Mouse (Mus musculus) heart, embryonic 16.5 days (tissue): Measurements from ENCODE around the gene Dnajb5. TPM values are rescaled to one million over a fixed set of nuclear protein-coding genes. Genes with fewer than 3 reads are reported as not detected.
A peak's percentile ranks its signal among the peaks of the same experiment; 100 is the strongest.

ENCODE experiments used
- ATAC-seq: fragments of 200-750 bp; cut with Nextera tagmentation; replicated peaks from 2 replicates; pipeline ENCODE4 v1.8.0; 2017; ENCODE audit warnings: moderate number of reproducible peaks; ENCODE audit not compliant: insufficient read depth, low FRiP score; ENCODE audit errors: extremely low read depth
- H3K27ac ChIP-seq: fragments of 300-500 bp; sonication (generic); 2 replicates; pipeline ENCODE4 v1.5.1; 2014; ENCODE audit warnings: mild to moderate bottlenecking, low read length, control low read depth, moderate library complexity
- H3K27me3 ChIP-seq: fragments of 300-500 bp; sonication (generic); 2 replicates; pipeline ENCODE4 v1.6.1; 2014; ENCODE audit warnings: low read length, mixed read lengths; ENCODE audit not compliant: control insufficient read depth, insufficient read depth
- H3K36me3 ChIP-seq: fragments of 300-500 bp; sonication (generic); 2 replicates; pipeline ENCODE4 v1.6.1; 2014; ENCODE audit not compliant: control insufficient read depth, insufficient read depth
- H3K4me1 ChIP-seq: fragments of 300-500 bp; sonication (generic); 2 replicates; pipeline ENCODE4 v1.6.1; 2014; ENCODE audit warnings: low read length, mixed read lengths; ENCODE audit not compliant: control insufficient read depth, insufficient read depth
- H3K4me2 ChIP-seq: fragments of 300-500 bp; sonication (generic); 2 replicates; pipeline ENCODE4 v1.6.1; 2014; ENCODE audit warnings: low read depth, mild to moderate bottlenecking, control low read depth, low read length
- H3K4me3 ChIP-seq: fragments of 300-500 bp; sonication (generic); 2 replicates; pipeline ENCODE4 v1.5.1; 2014; ENCODE audit warnings: mild to moderate bottlenecking, control low read depth, low read length
- H3K9ac ChIP-seq: fragments of 300-500 bp; sonication (generic); 2 replicates; pipeline ENCODE4 v1.6.1; 2014; ENCODE audit warnings: low read length, control low read depth
- H3K9me3 ChIP-seq: fragments of 300-500 bp; sonication (generic); replicated peaks from 2 replicates; pipeline ENCODE4 v1.6.1; 2016; ENCODE audit warnings: low read length; ENCODE audit not compliant: control insufficient read depth
- WGBS: fragments of 180-500 bp; shearing (Covaris S2); extraction: QIAGEN DNeasy Blood & Tissue Kit; methylation state at CpG from one replicate; pipeline ENCODE4 v1.1.7; 2014; 5-methylcytosine and 5-hydroxymethylcytosine counted together
- polyA plus RNA-seq: library from polyadenylated mRNA; unstranded; fragments of >200 nt; fragmentation: Nextera tagmentation; extraction: Ambion mirVana; gene quantifications from 2 replicates; pipeline ENCODE4 v1.2.1, GENCODE M21; 2015

The Dnajb5 gene
- polyA plus RNA-seq = 16.9 and 17.2 TPM in 2 replicates

DNA sequence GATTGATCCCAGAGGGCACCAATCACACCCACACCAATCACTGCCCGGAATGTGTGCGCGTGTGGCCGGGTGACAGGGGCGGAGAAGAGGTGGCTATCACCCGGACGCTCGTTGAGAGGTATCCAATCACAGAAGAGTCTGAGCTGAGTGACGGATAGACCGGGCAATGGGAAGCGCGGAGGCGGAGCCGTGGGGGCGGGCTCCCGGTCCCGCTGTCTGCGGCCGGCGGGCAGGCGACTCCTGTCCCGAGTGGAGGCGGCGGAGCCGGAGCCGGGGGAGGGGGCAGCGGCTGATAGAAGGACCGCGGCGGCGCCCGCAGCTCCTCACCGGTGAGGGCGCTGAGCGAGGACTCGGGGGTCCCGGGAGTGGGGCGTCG lies at the start of gene Dnajb5:
Gene Dnajb5 (plus strand): TSS at position 139 of the 376 bp plus-strand sequence.
- Histone ChIP-seq H3K4me2 (peak within 1 kb of the TSS; percentile 73), H3K4me1 (peaks cover 42% of the 10 kb centered on the region), H3K36me3 (no peaks in the 10 kb centered on the region), H3K9ac (peak within 1 kb of the TSS; percentile 99), H3K9me3 (no peaks in the 10 kb centered on the region), H3K27me3 (peaks cover 5% of the 10 kb centered on the region), H3K27ac (peak within 1 kb of the TSS; percentile 98), H3K4me3 (peak within 1 kb of the TSS; percentile 79)
- 1% methylated on average over 38 of the region's 39 CpGs for WGBS
- peak; percentile 89 for ATAC-seq

- Histone ChIP-seq H3K9me3 (no peaks in the 10 kb centered on the region), H3K27ac (no peak overlapping the region), H3K4me3 (no peak overlapping the region), H3K27me3 (no peaks in the 10 kb centered on the region), H3K9ac (no peak overlapping the region), H3K36me3 (no peaks in the 10 kb centered on the region), H3K4me2 (no peak overlapping the region), H3K4me1 (no peaks in the 10 kb centered on the region)
- 53% methylated on average over 5 of the region's 5 CpGs for whole genome bisulfite sequencing
- ATAC-seq = no peak
Measured at GRCm38 (mm10) chr4:42900878-42901277, 48.7 kb upstream of the Dnajb5 start.

DNA sequence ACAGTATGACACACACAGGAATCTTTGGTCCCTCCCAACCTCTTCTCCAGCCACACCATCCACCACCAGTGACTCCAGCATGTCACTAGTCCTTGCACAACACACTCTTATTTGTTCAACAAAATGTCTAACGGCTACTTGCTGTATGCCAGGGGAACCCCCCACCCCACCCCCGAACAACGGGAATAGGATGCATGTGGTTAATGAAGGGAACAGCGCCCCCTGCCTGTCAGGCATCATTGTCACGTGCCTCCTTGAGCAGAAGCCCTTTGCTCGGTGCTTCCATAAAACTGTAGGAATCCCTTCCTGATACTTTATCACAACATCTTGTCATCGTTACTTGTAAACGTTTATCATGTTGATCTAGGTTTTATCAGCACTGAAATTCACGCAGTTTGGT lies 47.4 kb upstream of the Dnajb5 start:
- ATAC-seq = no peak
- Histone ChIP-seq H3K9ac (no peak overlapping the region), H3K36me3 (no peaks in the 10 kb centered on the region), H3K27me3 (no peaks in the 10 kb centered on the region), H3K4me3 (no peak overlapping the region), H3K4me2 (no peak overlapping the region), H3K4me1 (no peaks in the 10 kb centered on the region), H3K27ac (no peak overlapping the region), H3K9me3 (no peaks in the 10 kb centered on the region)
- WGBS = 52% methylated on average over 9 of the region's 9 CpGs

DNA sequence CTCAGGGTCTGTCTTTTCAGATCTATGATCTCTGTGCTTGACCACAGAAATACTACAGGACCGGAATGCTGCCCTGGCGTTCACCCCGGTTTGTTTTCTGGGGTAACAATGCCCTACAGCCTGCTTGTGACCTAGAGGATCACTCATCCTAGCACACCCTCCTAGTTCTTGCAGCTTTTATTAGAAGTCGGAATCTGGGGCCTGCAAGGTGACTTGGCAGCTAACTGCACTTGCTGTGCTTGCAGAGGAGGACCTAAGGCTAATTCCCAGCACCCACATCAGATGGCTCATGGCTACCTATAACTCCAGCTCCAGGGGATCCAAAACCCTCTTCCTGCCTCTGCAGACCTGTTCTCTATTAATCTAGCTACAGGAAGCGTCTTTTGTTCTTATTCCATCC lies 46.9 kb upstream of the Dnajb5 start:
- WGBS = 69% methylated on average over 5 of the region's 5 CpGs
- H3K9ac ChIP-seq = no peak overlapping the region
- H3K27ac ChIP-seq = no peak overlapping the region
- no peak overlapping the region for H3K4me2 ChIP-seq
- no peaks in the 10 kb centered on the region for H3K36me3 ChIP-seq
- no peaks in the 10 kb centered on the region for H3K27me3 ChIP-seq
- H3K4me3 ChIP-seq = no peak overlapping the region
- no peak for ATAC-seq
- no peaks in the 10 kb centered on the region for H3K4me1 ChIP-seq
- H3K9me3 ChIP-seq = no peaks in the 10 kb centered on the region

GRCm38 (mm10) chr4:42903942-42904341 lies 45.7 kb upstream of the Dnajb5 start:
- no peak for ATAC-seq
- no peaks in the 10 kb centered on the region for H3K36me3 ChIP-seq
- no peak overlapping the region for H3K9ac ChIP-seq
- 67% methylated on average over 1 of the region's 1 CpGs for WGBS
- no peak overlapping the region for H3K4me2 ChIP-seq
- no peaks in the 10 kb centered on the region for H3K9me3 ChIP-seq
- H3K4me1 ChIP-seq = no peaks in the 10 kb centered on the region
- no peak overlapping the region for H3K4me3 ChIP-seq
- no peaks in the 10 kb centered on the region for H3K27me3 ChIP-seq
- H3K27ac ChIP-seq = no peak overlapping the region

GRCm38 (mm10) chr4:42904523-42904922 lies 45.1 kb upstream of the Dnajb5 start:
- no peaks in the 10 kb centered on the region for H3K36me3 ChIP-seq
- H3K4me1 ChIP-seq = no peaks in the 10 kb centered on the region
- no peaks in the 10 kb centered on the region for H3K27me3 ChIP-seq
- H3K27ac ChIP-seq = no peak overlapping the region
- ATAC-seq = no peak
- no peak overlapping the region for H3K4me2 ChIP-seq
- H3K9me3 ChIP-seq = no peaks in the 10 kb centered on the region
- H3K9ac ChIP-seq = no peak overlapping the region
- no peak overlapping the region for H3K4me3 ChIP-seq
- 81% methylated on average over 3 of the region's 3 CpGs for WGBS

- 77% methylated on average over 6 of the region's 6 CpGs for WGBS
- no peak overlapping the region for H3K4me3 ChIP-seq
- no peaks in the 10 kb centered on the region for H3K9me3 ChIP-seq
- H3K27ac ChIP-seq = no peak overlapping the region
- no peak overlapping the region for H3K4me2 ChIP-seq
- H3K36me3 ChIP-seq = no peaks in the 10 kb centered on the region
- ATAC-seq = no peak
- no peak overlapping the region for H3K9ac ChIP-seq
- H3K27me3 ChIP-seq = no peaks in the 10 kb centered on the region
- H3K4me1 ChIP-seq = no peaks in the 10 kb centered on the region
Measured at GRCm38 (mm10) chr4:42904966-42905365, 44.6 kb upstream of the Dnajb5 start.

DNA sequence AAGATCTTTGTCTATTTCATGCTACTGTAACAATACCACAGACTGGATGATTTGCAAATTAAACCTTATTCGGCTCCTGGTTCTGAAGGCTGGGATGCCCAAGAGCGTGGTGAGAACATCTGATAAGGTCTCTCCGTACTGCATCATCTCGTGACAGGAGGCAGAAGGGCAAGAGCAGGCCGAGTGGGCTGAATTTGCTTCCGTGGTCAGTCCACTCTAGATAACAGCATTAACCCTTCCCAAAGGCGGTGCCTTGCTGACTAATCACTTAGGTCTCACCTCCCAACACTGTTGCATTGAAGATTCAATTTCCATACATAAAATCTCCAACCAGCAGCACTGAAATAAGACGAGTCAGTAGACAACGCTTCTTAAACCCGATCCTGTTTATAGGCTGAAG lies 36.2 kb upstream of the Dnajb5 start:
- 31% methylated on average over 10 of the region's 10 CpGs for WGBS
- H3K27ac ChIP-seq = no peak overlapping the region
- H3K9ac ChIP-seq = no peak overlapping the region
- H3K4me1 ChIP-seq = no peaks in the 10 kb centered on the region
- H3K27me3 ChIP-seq = peaks cover 28% of the 10 kb centered on the region
- H3K4me3 ChIP-seq = no peak overlapping the region
- H3K9me3 ChIP-seq = no peaks in the 10 kb centered on the region
- ATAC-seq = no peak
- no peak overlapping the region for H3K4me2 ChIP-seq
- no peaks in the 10 kb centered on the region for H3K36me3 ChIP-seq

GRCm38 (mm10) chr4:42915311-42915710 lies 34.3 kb upstream of the Dnajb5 start:
- WGBS = 74% methylated on average over 12 of the region's 12 CpGs
- Histone ChIP-seq H3K27ac (no peak overlapping the region), H3K4me2 (no peak overlapping the region), H3K36me3 (no peaks in the 10 kb centered on the region), H3K4me3 (no peak overlapping the region), H3K4me1 (no peaks in the 10 kb centered on the region), H3K9ac (no peak overlapping the region), H3K9me3 (no peaks in the 10 kb centered on the region), H3K27me3 (peaks cover 29% of the 10 kb centered on the region)
- ATAC-seq = no peak

DNA sequence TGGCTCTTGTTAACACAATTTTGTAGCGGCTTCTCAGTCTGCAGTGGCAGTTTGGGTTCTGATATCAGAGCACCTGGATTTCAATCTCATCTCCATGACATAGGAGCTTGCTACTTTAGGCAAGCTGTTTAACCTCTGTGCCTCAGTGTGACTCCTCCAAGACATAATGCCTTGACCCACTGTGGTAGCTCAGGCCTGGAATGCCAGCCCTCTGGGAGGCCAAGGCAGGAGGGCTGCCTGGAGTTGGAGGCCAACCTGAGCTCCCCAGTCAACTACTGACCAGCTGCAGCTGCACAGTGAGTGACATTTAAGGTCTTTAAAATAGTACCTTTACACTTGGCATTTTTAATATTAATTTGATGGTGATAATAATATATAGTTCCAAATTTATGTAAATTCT lies 33.6 kb upstream of the Dnajb5 start:
- Histone ChIP-seq H3K27ac (no peak overlapping the region), H3K4me2 (no peak overlapping the region), H3K4me1 (no peaks in the 10 kb centered on the region), H3K36me3 (no peaks in the 10 kb centered on the region), H3K4me3 (no peak overlapping the region), H3K27me3 (peaks cover 29% of the 10 kb centered on the region), H3K9me3 (no peaks in the 10 kb centered on the region), H3K9ac (no peak overlapping the region)
- no peak for ATAC-seq
- 88% methylated on average over 1 of the region's 1 CpGs for WGBS
